Mouse (Mus musculus) NIH3T3 (cell line): ENCODE results near the gene Esp22.
A peak's percentile ranks its signal among the peaks of the same experiment; 100 is the strongest.

Experiments
- DNase-seq: peaks from one replicate; pipeline ENCODE4 v3.0.0-alpha.2; 2012; ENCODE audit warnings: low read depth

The Esp22 gene

DNA sequence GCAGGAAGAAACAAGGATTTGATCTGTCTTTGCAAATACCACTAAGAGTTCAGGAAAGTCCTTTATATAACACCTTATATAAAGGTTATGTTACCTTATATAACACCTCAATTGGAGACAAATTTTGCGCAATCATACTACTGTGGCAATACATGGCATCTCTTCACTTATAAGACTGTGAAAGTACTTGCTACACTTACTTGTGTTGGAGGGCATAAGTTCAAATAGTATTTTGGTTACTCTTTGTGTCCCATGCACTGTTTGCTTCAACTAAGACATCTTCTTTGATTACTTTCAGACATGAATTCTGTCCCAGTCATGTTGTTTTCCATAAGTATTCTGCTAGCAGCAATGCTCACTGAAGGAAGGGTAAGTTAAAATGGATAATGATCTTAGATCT is at the start of gene Esp22:
Gene Esp22, plus strand, starts transcription at position 301 of the 400 bp plus-strand sequence.
- DNase-seq, result no peak

DNA sequence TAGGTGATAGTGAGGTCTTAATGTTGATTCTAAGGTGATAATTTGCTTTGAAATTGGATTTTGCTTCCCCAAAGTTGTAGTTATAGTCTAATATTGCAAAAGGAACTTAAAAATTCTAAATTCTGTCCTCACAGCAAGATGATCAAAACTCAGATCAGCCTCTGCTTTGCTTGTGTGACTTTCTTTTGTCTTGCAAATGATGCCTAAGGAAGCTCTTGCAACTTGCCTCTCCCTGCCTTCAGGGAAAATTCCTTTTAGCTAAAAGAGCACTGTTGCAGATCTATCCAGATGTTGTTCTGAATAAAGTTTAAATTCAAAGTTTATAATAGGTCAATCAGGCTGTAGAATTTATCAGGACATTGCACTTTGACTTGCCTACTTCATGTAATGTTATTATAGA is 31.5 kb upstream of the Esp22 start:
- no peak for DNase-seq

GRCm38 (mm10) chr17:39076937-39077336 is 18.2 kb upstream of the Esp22 start, which contains the start of gene Esp23:
Gene Esp23 (minus strand): TSS chr17:39077037.
- no peak for DNase-seq

DNA sequence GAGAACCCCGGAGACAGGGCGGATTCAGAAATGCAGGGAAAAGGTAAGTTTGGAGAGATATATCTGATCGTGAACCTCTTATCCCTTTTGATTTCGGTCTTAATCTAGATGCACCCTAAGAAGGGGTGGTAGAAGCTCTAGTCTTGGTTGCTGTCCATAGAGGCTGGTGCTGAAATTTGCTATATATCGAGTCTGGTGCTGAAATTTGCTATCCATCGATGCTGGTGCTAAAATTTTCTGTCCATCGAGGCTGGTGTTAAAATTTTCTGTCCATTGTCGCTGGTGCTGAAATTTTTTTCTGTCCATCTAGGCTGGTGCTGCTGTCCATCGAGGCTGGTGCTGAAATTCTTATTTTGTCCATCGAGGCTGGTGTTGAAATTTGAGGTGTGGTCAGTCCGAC is 12.0 kb downstream of the Esp22 start:
- DNase-seq, result peak; percentile 43

- DNase-seq, result peak; percentile 20
Measured at GRCm38 (mm10) chr17:39129156-39129555, 34.0 kb downstream of the Esp22 start.
